Mouse (Mus musculus) heart, embryonic 14.5 days (tissue): ENCODE results near the gene Tdrkh. TPM values are rescaled to one million over a fixed set of nuclear protein-coding genes. Genes with fewer than 3 reads are reported as not detected.

ENCODE experiments used
- ATAC-seq: fragments of 200-750 bp; cut with Nextera tagmentation; 2 replicates; pipeline ENCODE4 v1.8.0; 2017; ENCODE audit warnings: low read depth, moderate TSS enrichment; ENCODE audit not compliant: insufficient number of reproducible peaks, insufficient read depth, low FRiP score
- H3K27ac ChIP-seq, 2 experiments: fragments of 200-500 bp in 1 of 2; fragments of 300-500 bp in 1 of 2; sonication (generic) in 1 of 2; replicated peaks in 1 of 2; 2 replicates each; pipeline ENCODE4 v1.5.1; 2012 to 2014; ENCODE audit warnings: low read depth in 2 of 2, low read length in 2 of 2, control low read depth in 1 of 2, mild to moderate bottlenecking in 1 of 2, mixed read lengths in 1 of 2; ENCODE audit not compliant: control insufficient read depth in 1 of 2, insufficient read depth in 1 of 2
- H3K27me3 ChIP-seq: fragments of 300-500 bp; sonication (generic); 2 replicates; pipeline ENCODE4 v1.6.1; 2014; ENCODE audit warnings: mild to moderate bottlenecking, low read length, control low read depth; ENCODE audit not compliant: control insufficient read depth, insufficient read depth
- H3K36me3 ChIP-seq: fragments of 300-500 bp; sonication (generic); 2 replicates; pipeline ENCODE4 v1.6.1; 2014; ENCODE audit warnings: mild to moderate bottlenecking, control low read depth, low read length, mixed read lengths; ENCODE audit not compliant: control insufficient read depth, insufficient read depth
- H3K4me1 ChIP-seq, 2 experiments: fragments of 200-500 bp in 1 of 2; fragments of 300-500 bp in 1 of 2; sonication (generic) in 1 of 2; 2 replicates each; pipeline ENCODE4 v1.6.1; 2012 to 2014; ENCODE audit warnings: low read length in 2 of 2, control low read depth in 1 of 2, mixed read lengths in 1 of 2; ENCODE audit not compliant: control insufficient read depth in 2 of 2, insufficient read depth in 2 of 2
- H3K4me2 ChIP-seq: fragments of 300-500 bp; sonication (generic); 2 replicates; pipeline ENCODE4 v1.6.1; 2014; ENCODE audit warnings: mild to moderate bottlenecking, low read length
- H3K4me3 ChIP-seq, 2 experiments: fragments of 200-500 bp in 1 of 2; fragments of 300-500 bp in 1 of 2; sonication (generic) in 1 of 2; 2 replicates each; pipeline ENCODE4 v1.5.1; 2012 to 2014; ENCODE audit warnings: low read length in 2 of 2, mild to moderate bottlenecking in 2 of 2, control low read depth in 1 of 2, low read depth in 1 of 2, moderate library complexity in 1 of 2; ENCODE audit not compliant: control insufficient read depth in 1 of 2, insufficient read depth in 1 of 2
- H3K9ac ChIP-seq: fragments of 300-500 bp; sonication (generic); 2 replicates; pipeline ENCODE4 v1.6.1; 2014; ENCODE audit warnings: mild to moderate bottlenecking, low read length
- H3K9me3 ChIP-seq: fragments of 300-500 bp; sonication (generic); 2 replicates; pipeline ENCODE4 v1.6.1; 2016; ENCODE audit warnings: low read length, control low read depth; ENCODE audit not compliant: control insufficient read depth
- WGBS: fragments of 180-500 bp; shearing (Covaris S2); extraction: QIAGEN DNeasy Blood & Tissue Kit; methylation state at CpG from one replicate; pipeline ENCODE4 v1.1.7; 2014; 5-methylcytosine and 5-hydroxymethylcytosine counted together
- polyA plus RNA-seq: library from polyadenylated mRNA; unstranded; fragments of >200 nt; fragmentation: Nextera tagmentation; extraction: Ambion mirVana; gene quantifications from 2 replicates; pipeline ENCODE4 v1.2.1, GENCODE M21; 2014

Gene Tdrkh
- polyA plus RNA-seq, 1 experiment from 2014 or later: 8.8 TPM

GRCm38 (mm10) chr3:94371637-94372036, 41.4 kb upstream of the Tdrkh start:
- 0 out of 4 replicates have a peak overlapping the region, but pooled peaks of 1 of the 2 experiments have one; percentile 37 for H3K27ac ChIP-seq

GRCm38 (mm10) chr3:94372038-94372437, 41.0 kb upstream of the Tdrkh start:
- Histone ChIP-seq H3K4me3 (peak overlapping the region in 1 of 2 experiments; percentile 19; a peak in 1 of 4 replicates), H3K4me2 (peak overlapping the region; percentile 60), H3K27me3 (peaks cover 3% of the 10 kb centered on the region; the same call in 1 of the 2 replicates), H3K4me1 (peaks cover 11 to 21% of the 10 kb centered on the region in 2 experiments; a peak in 3 of 4 replicates), H3K36me3 (no peaks in the 10 kb centered on the region), H3K9ac (peak overlapping the region; percentile 62), H3K9me3 (no peaks in the 10 kb centered on the region), H3K27ac (no peak overlapping the region)
- WGBS: 0% methylated on average over 1 of the region's 3 CpGs
- peak; percentile 8; the same call in 1 of the 2 replicates for ATAC-seq

More at GRCm38 (mm10) chr3:94371637-94372036, 41.4 kb upstream of the Tdrkh start:
- Histone ChIP-seq H3K4me1 (peaks cover 11 to 21% of the 10 kb centered on the region in 2 experiments; a peak in 3 of 4 replicates), H3K36me3 (no peaks in the 10 kb centered on the region), H3K27me3 (peaks cover 3% of the 10 kb centered on the region; the same call in 1 of the 2 replicates), H3K4me3 (peak overlapping the region; percentile 0 to 19; a peak in 2 of 4 replicates), H3K9me3 (no peaks in the 10 kb centered on the region), H3K9ac (peak overlapping the region; percentile 62), H3K4me2 (peak overlapping the region; percentile 60)
- WGBS: 2% methylated on average over 11 of the region's 11 CpGs
- ATAC-seq: peak; percentile 46; the same call in 1 of the 2 replicates

GRCm38 (mm10) chr3:94372641-94373040, 40.4 kb upstream of the Tdrkh start, which contains the start of gene Rorc:
Gene Rorc, plus strand, starts transcription at chr3:94372794.
- Histone ChIP-seq H3K4me2 (peak within 1 kb of the TSS; percentile 60), H3K9ac (peak within 1 kb of the TSS; percentile 62), H3K27me3 (peaks cover 3% of the 10 kb centered on the region; the same call in 1 of the 2 replicates), H3K4me1 (peaks cover 11 to 21% of the 10 kb centered on the region in 2 experiments; a peak in 3 of 4 replicates), H3K4me3 (peak within 1 kb of the TSS; percentile 27 to 37), H3K36me3 (no peaks in the 10 kb centered on the region), H3K27ac (0 out of 4 replicates have a peak within 1 kb of the TSS, but pooled peaks have one; percentile 10 to 37), H3K9me3 (no peaks in the 10 kb centered on the region)
- 15% methylated on average over 5 of the region's 5 CpGs for WGBS
- no peak for ATAC-seq

GRCm38 (mm10) chr3:94373090-94373489, 40.0 kb upstream of the Tdrkh start:
- Histone ChIP-seq H3K4me3 (peak overlapping the region; percentile 27 to 37), H3K9ac (peak overlapping the region; percentile 36), H3K4me2 (peak overlapping the region; percentile 58), H3K27me3 (peaks cover 3% of the 10 kb centered on the region; the same call in 1 of the 2 replicates), H3K4me1 (peaks cover 11 to 21% of the 10 kb centered on the region in 2 experiments; a peak in 3 of 4 replicates), H3K36me3 (no peaks in the 10 kb centered on the region), H3K9me3 (no peaks in the 10 kb centered on the region), H3K27ac (no peak overlapping the region)
- 3% methylated on average over 10 of the region's 10 CpGs for WGBS
- ATAC-seq: peak; percentile 20; the same call in 1 of the 2 replicates

- Histone ChIP-seq H3K9ac (peak overlapping the region; percentile 36), H3K27me3 (peaks cover 3% of the 10 kb centered on the region; the same call in 1 of the 2 replicates), H3K9me3 (no peaks in the 10 kb centered on the region), H3K27ac (no peak overlapping the region), H3K4me2 (peak overlapping the region; percentile 58), H3K36me3 (no peaks in the 10 kb centered on the region), H3K4me3 (peak overlapping the region in 1 of 2 experiments; percentile 27; a peak in 2 of 4 replicates), H3K4me1 (peaks cover 11 to 21% of the 10 kb centered on the region in 2 experiments; a peak in 3 of 4 replicates)
- WGBS: 0% methylated on average over 5 of the region's 5 CpGs
- ATAC-seq: peak; percentile 29; the same call in 1 of the 2 replicates
Observed at GRCm38 (mm10) chr3:94373597-94374011, 39.5 kb upstream of the Tdrkh start.

GRCm38 (mm10) chr3:94374636-94375035, 38.4 kb upstream of the Tdrkh start:
- Histone ChIP-seq H3K27ac (no peak overlapping the region), H3K9ac (no peak overlapping the region), H3K27me3 (peaks cover 3% of the 10 kb centered on the region; the same call in 1 of the 2 replicates), H3K4me1 (peaks cover 11 to 21% of the 10 kb centered on the region in 2 experiments; a peak in 3 of 4 replicates), H3K4me2 (no peak overlapping the region), H3K9me3 (no peaks in the 10 kb centered on the region), H3K4me3 (no peak overlapping the region), H3K36me3 (no peaks in the 10 kb centered on the region)
- no peak for ATAC-seq

- WGBS: 62% methylated on average over 2 of the region's 2 CpGs
- no peak for ATAC-seq
- H3K4me2 ChIP-seq: no peak overlapping the region
Observed at GRCm38 (mm10) chr3:94375146-94375545, 37.9 kb upstream of the Tdrkh start.

More at GRCm38 (mm10) chr3:94375146-94375545, 37.9 kb upstream of the Tdrkh start:
- Histone ChIP-seq H3K9me3 (no peaks in the 10 kb centered on the region), H3K4me1 (peaks cover 11 to 21% of the 10 kb centered on the region in 2 experiments; a peak in 3 of 4 replicates), H3K4me3 (no peak overlapping the region), H3K9ac (no peak overlapping the region), H3K27ac (no peak overlapping the region), H3K27me3 (peaks cover 3% of the 10 kb centered on the region; the same call in 1 of the 2 replicates), H3K36me3 (no peaks in the 10 kb centered on the region)
